Mouse (Mus musculus) splenic B cell, adult 2 months (primary cell): ENCODE measurements around the gene Sacm1l.

Experiments used
- DNase-seq: peaks from one replicate; pipeline ENCODE4 v3.0.0-alpha.2; 2011; ENCODE audit warnings: low read depth, low spot score
- H3K27me3 ChIP-seq: 2 replicates; pipeline ENCODE4 v1.6.1; 2012; ENCODE audit warnings: mild to moderate bottlenecking, low read length, moderate library complexity, mixed read lengths; ENCODE audit not compliant: control insufficient read depth, poor library complexity, insufficient read depth, severe bottlenecking
- H3K36me3 ChIP-seq: 2 replicates; pipeline ENCODE4 v1.6.1; 2012; ENCODE audit warnings: mild to moderate bottlenecking, low read length, moderate library complexity, mixed read lengths; ENCODE audit not compliant: control insufficient read depth, poor library complexity, insufficient read depth, severe bottlenecking

The Sacm1l gene

GRCm38 (mm10) chr9:123589240-123589910 is 59.8 kb downstream of the Sacm1l start:
- DNase-seq: no peak

GRCm38 (mm10) chr9:123595194-123595593 is 65.6 kb downstream of the Sacm1l start:
- H3K27me3 ChIP-seq: no peaks in the 10 kb centered on the region
- DNase-seq: no peak
- peaks cover 14% of the 10 kb centered on the region for H3K36me3 ChIP-seq

More at GRCm38 (mm10) chr9:123589240-123589910, 59.8 kb downstream of the Sacm1l start:
- Histone ChIP-seq H3K27me3 (no peaks in the 10 kb centered on the region), H3K36me3 (peaks cover 10% of the 10 kb centered on the region)

- Histone ChIP-seq H3K36me3 (peaks cover 8% of the 10 kb centered on the region; the same call in 1 of the 2 replicates), H3K27me3 (no peaks in the 10 kb centered on the region)
- DNase-seq: no peak
These were observed 67.4 kb downstream of the Sacm1l start for GRCm38 (mm10) chr9:123596910-123597309.

GRCm38 (mm10) chr9:123597376-123597775 is 67.8 kb downstream of the Sacm1l start:
- peaks cover 8% of the 10 kb centered on the region; the same call in 1 of the 2 replicates for H3K36me3 ChIP-seq
- DNase-seq: no peak
- H3K27me3 ChIP-seq: no peaks in the 10 kb centered on the region

- Histone ChIP-seq H3K36me3 (no peaks in the 10 kb centered on the region), H3K27me3 (no peaks in the 10 kb centered on the region)
- no peak for DNase-seq
These were observed 72.0 kb downstream of the Sacm1l start for GRCm38 (mm10) chr9:123601529-123601928.

GRCm38 (mm10) chr9:123620311-123621098 is 90.9 kb downstream of the Sacm1l start:
- Histone ChIP-seq H3K36me3 (no peaks in the 10 kb centered on the region), H3K27me3 (no peaks in the 10 kb centered on the region)
- DNase-seq: no peak

GRCm38 (mm10) chr9:123624741-123625140 is 95.2 kb downstream of the Sacm1l start:
- DNase-seq: no peak
- H3K27me3 ChIP-seq: no peaks in the 10 kb centered on the region

GRCm38 (mm10) chr9:123625821-123626220 is 96.3 kb downstream of the Sacm1l start:
- no peaks in the 10 kb centered on the region for H3K27me3 ChIP-seq
- no peaks in the 10 kb centered on the region for H3K36me3 ChIP-seq
- DNase-seq: no peak

More at GRCm38 (mm10) chr9:123624741-123625140, 95.2 kb downstream of the Sacm1l start:
- no peaks in the 10 kb centered on the region for H3K36me3 ChIP-seq

- H3K36me3 ChIP-seq: no peaks in the 10 kb centered on the region
- no peaks in the 10 kb centered on the region for H3K27me3 ChIP-seq
- DNase-seq: peak; percentile 61
These were observed 102.1 kb downstream of the Sacm1l start for GRCm38 (mm10) chr9:123631666-123632065.

GRCm38 (mm10) chr9:123632281-123632680 is 102.7 kb downstream of the Sacm1l start, which contains the start of gene Slc6a20b:
Gene Slc6a20b (minus strand): TSS chr9:123632565.
- Histone ChIP-seq H3K27me3 (no peaks in the 10 kb centered on the region), H3K36me3 (no peaks in the 10 kb centered on the region)
- DNase-seq: no peak

- Histone ChIP-seq H3K36me3 (no peaks in the 10 kb centered on the region), H3K27me3 (no peaks in the 10 kb centered on the region)
- DNase-seq: no peak
These were observed 103.4 kb downstream of the Sacm1l start for GRCm38 (mm10) chr9:123632993-123633392.

GRCm38 (mm10) chr9:123636771-123637170 is 107.2 kb downstream of the Sacm1l start:
- H3K36me3 ChIP-seq: no peaks in the 10 kb centered on the region
- H3K27me3 ChIP-seq: no peaks in the 10 kb centered on the region
- DNase-seq: no peak

GRCm38 (mm10) chr9:123638231-123638630 is 108.7 kb downstream of the Sacm1l start:
- DNase-seq: no peak
- Histone ChIP-seq H3K27me3 (no peaks in the 10 kb centered on the region), H3K36me3 (no peaks in the 10 kb centered on the region)

GRCm38 (mm10) chr9:123638668-123639089 is 109.1 kb downstream of the Sacm1l start:
- no peaks in the 10 kb centered on the region for H3K27me3 ChIP-seq
- DNase-seq: peak; percentile 52
- H3K36me3 ChIP-seq: no peaks in the 10 kb centered on the region

- Histone ChIP-seq H3K36me3 (no peaks in the 10 kb centered on the region), H3K27me3 (no peaks in the 10 kb centered on the region)
- DNase-seq: no peak
These were observed 110.5 kb downstream of the Sacm1l start for GRCm38 (mm10) chr9:123640106-123640505.
